Mouse (Mus musculus): Measurements from ENCODE around the gene Gm10638. TPM values are rescaled to one million over a fixed set of nuclear protein-coding genes. Genes with fewer than 3 reads are reported as not detected.

The Gm10638 gene
- total RNA-seq, 2 experiments from 2014 or later: 2.8 to 3.1 TPM

DNA sequence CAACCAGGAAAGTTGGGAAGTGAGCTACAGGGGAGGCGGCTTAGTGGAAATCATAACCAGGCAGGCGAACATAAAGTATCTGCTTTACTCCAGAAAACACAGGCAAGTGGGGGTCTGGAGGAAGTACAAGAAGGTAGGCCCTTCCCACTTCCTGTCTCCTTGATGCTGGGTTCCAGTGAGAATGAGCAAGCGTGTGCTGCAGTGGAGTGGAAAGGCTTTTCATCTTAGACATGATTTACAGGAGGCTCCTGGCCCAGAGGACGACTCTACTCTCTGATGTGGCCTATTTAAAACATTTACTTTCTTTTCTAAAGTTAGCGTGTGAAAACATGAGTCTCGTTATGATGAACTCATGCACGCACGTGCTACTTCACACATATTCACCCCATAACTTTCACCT is 33.7 kb downstream of the Gm10638 start:
- DNase-seq (ENCODE audit: extremely low spot score in 1 of 2, low spot score in 1 of 2): no peak

GRCm38 (mm10) chr8:86781094-86781493 is 35.6 kb downstream of the Gm10638 start:
- no peak for DNase-seq (ENCODE audit: extremely low spot score in 1 of 2, low spot score in 1 of 2)

DNA sequence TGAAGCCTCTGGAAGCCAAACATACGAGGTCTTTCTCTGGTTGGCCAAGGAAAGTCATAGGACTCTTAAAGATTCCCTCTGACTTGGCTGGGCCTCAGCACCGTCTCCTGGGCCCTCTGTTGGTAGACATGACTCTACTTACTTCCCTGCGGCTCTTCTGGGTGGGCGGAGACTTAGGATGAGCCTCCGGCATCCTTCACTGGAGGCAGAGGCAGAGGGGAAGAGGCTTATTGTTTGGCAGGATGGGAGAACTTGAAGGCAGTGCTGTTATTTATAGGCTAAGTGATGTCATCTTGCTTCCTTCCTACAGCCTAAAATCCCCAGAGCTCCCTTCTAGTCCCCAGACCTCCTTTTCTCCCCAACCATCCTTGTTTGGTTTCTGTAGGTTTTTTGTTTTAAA is 41.0 kb downstream of the Gm10638 start:
- no peak for DNase-seq (ENCODE audit: extremely low spot score in 1 of 2, low spot score in 1 of 2)

DNA sequence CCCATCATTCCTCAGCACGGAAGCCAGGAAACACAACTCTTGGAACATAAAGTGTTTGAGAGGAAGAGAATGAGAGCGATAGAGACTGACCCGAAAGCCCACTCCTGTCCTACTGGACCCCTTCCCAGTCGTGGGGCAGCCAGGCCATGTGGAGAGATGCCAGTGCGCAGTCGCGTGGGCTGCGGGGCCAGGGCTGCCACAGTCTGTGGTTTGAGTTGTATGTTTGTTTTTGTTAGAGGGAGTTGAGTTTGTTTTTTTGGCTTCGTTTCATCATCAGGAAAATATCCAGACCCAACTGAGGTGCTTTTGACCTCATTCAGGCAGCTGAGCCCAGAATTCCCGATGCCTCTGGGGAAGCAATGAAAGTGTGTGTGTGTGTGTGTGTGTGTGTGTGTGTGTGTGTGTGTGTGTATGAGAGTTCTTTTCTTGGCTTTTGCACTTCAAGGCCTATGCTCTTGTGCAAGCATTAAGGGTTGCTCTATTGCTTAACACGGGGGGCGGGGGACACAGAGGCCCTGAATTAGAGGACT is 42.5 kb downstream of the Gm10638 start:
- no peak for DNase-seq (ENCODE audit: extremely low spot score in 1 of 2, low spot score in 1 of 2)

DNA sequence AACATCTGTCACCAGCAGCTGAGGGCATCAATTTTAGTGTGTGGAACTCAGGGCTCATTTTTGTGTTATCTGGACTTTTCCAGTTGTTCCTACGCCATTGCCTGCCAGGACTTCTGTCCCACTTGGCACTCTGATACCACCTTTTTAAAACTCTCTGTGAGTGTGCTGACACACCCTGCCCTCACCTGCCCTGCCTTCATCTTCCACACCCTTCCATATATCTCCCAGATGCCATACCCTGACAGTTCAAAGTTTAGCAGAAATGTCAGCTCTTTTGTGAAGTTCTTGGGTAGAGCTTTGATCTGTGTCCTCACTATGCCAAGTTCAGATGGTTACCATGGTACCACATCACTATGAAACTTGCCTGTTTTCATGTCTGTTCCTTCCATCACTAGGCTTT is 44.1 kb downstream of the Gm10638 start:
- DNase-seq (ENCODE audit: extremely low spot score in 1 of 2, low spot score in 1 of 2): no peak

DNA sequence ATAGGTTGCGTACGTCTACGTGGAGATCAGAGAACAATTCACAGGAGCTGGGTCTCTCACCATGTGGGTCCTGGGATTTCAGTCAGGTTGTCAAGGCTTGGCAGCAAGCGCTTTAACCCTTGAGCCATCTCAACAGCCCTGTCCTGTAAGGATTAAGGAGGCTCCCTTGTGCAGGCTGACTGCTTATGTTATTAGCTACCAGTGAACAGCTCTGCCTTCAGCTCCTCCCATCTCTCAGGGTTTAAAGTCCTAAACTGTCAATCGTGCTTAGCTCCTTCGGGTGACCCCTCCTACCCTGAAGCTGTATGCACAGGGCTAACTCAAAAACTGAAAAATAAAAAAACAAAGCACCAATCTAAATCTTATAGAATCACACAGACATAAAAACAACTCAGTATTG is 46.0 kb downstream of the Gm10638 start:
- no peak for DNase-seq (ENCODE audit: extremely low spot score in 1 of 2, low spot score in 1 of 2)

GRCm38 (mm10) chr8:86794716-86795115 is 49.2 kb downstream of the Gm10638 start:
- DNase-seq (ENCODE audit: extremely low spot score in 1 of 2, low spot score in 1 of 2): no peak

Other genes with a start within 250 kb of the Gm10638 start
- gene Abcc12, start 165.0 kb upstream of the Gm10638 start, total RNA-seq (2021): under 1 TPM; 0.25 to 0.42 TPM
- 10 to 100 TPM; 72.6 to 79.2 TPM for gene Lonp2, start 121.7 kb upstream of the Gm10638 start, total RNA-seq (2021)
- 10 to 100 TPM; 31.5 to 35.7 TPM for gene Siah1a, start 235 bp downstream of the Gm10638 start, total RNA-seq (2021)
- 10 to 100 TPM; 32.5 to 34.8 TPM for gene N4bp1, start 139.6 kb downstream of the Gm10638 start, total RNA-seq (2021)